Mouse (Mus musculus): ENCODE measurements around the gene Golph3. TPM values are rescaled to one million over a fixed set of nuclear protein-coding genes. Genes with fewer than 3 reads are reported as not detected.
"Not testable (repeated sequence)": the region's sequence is repeated elsewhere in the genome, so short reads cannot be mapped to it uniquely, and the experiment has no call there.

Gene Golph3
- total RNA-seq, 2 experiments from 2014 or later = 77.0 to 80.0 TPM

GRCm38 (mm10) chr15:12366072-12366469, 44.8 kb downstream of the Golph3 start:
- H3K27ac ChIP-seq = no peak overlapping the region
- intact Hi-C loops (cut with DNase I) = no loop called here
- DNase-seq = no peak
- TF ChIP-seq CTCF (IDR thresholded peaks at IDR 0.05) = no peak
- H3K4me3 ChIP-seq = no peak overlapping the region

GRCm38 (mm10) chr15:12366580-12367305, 45.5 kb downstream of the Golph3 start:
- intact Hi-C loops (cut with DNase I); H3K4me3 ChIP-seq; DNase-seq: not testable (repeated sequence)
- H3K27ac ChIP-seq = 0 out of 2 replicates have a peak overlapping the region, but pooled peaks have one; percentile 24

- Histone ChIP-seq H3K4me3 (no peak overlapping the region), H3K27ac (peak overlapping the region; percentile 24; the same call in 1 of the 2 replicates)
- intact Hi-C loops (cut with DNase I) = no loop called here
- no peak for DNase-seq
- no peak for TF ChIP-seq CTCF (IDR thresholded peaks at IDR 0.05)
These were observed 46.2 kb downstream of the Golph3 start for GRCm38 (mm10) chr15:12367306-12368080.

GRCm38 (mm10) chr15:12368357-12368756, 47.1 kb downstream of the Golph3 start:
- intact Hi-C loops (cut with DNase I) = no loop called here
- H3K27ac ChIP-seq = peak overlapping the region; percentile 35; the same call in 1 of the 2 replicates
- no peak overlapping the region for H3K4me3 ChIP-seq
- TF ChIP-seq CTCF (IDR thresholded peaks at IDR 0.05) = no peak
- DNase-seq = no peak

DNA sequence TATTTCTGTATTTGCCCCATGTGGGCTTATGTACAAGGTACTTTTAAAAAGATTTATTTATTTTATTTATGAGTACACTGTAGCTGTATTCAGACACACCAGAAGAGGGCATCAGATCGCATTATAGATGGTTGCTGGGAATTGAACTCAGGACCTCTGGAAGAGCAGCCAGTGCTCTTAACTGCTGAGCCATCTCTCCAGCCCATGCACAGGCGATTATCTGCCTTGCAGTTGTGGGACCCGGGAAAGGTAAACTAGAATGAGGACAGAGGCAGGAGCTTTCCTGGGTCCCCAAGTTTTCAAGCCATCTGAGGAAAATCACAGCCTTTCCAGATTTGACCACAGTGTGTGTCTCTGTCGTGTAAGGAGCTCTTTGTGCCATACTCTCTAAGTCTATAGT, 47.6 kb downstream of the Golph3 start:
- DNase-seq = no peak
- Histone ChIP-seq H3K4me3 (no peak overlapping the region), H3K27ac (no peak overlapping the region)
- TF ChIP-seq CTCF (IDR thresholded peaks at IDR 0.05) = no peak
- intact Hi-C loops (cut with DNase I) = no loop called here

- DNase-seq = no peak
- no peak for TF ChIP-seq CTCF (IDR thresholded peaks at IDR 0.05)
- Histone ChIP-seq H3K4me3 (no peak overlapping the region), H3K27ac (no peak overlapping the region)
- intact Hi-C loops (cut with DNase I) = no loop called here
These were observed 48.8 kb downstream of the Golph3 start for GRCm38 (mm10) chr15:12370096-12370495.

DNA sequence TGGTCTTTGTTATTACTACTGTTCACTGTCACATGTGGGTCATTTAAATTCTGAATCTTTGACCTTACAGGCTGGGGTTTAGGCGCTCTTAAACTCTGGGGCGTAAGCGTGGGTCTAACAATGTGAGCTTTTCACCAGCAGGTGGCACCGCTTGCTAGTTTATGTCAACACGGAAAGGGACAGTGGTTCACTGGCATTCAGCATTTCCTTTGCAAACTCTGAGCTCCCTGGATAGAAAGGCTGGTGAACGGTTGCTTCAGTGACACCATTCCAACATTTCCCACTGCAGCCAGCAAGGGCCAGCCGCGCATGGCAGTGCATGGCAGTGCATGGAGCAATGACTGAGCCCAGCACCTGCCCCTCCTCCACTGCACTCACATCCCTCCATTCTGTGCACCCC, 49.9 kb downstream of the Golph3 start:
- Histone ChIP-seq H3K4me3 (no peak overlapping the region), H3K27ac (no peak overlapping the region; the same call in 1 of the 2 replicates)
- peak; percentile 78 for TF ChIP-seq CTCF (IDR thresholded peaks at IDR 0.05)
- intact Hi-C loops (cut with DNase I) = loop anchor here (1.0 kb wide), 1 partner anchor 206 kb away; no protein-coding TSS in a partner anchor
- peak; percentile 77 for DNase-seq

- no peak for TF ChIP-seq CTCF (IDR thresholded peaks at IDR 0.05)
- peak; percentile 43 for DNase-seq
- peak overlapping the region; percentile 76; the same call in 1 of the 2 replicates for H3K27ac ChIP-seq
- no peak overlapping the region for H3K4me3 ChIP-seq
- intact Hi-C loops (cut with DNase I) = loop anchor here (2.0 kb wide), 1 partner anchor 423 kb away; no protein-coding TSS in a partner anchor
These were observed 52.2 kb downstream of the Golph3 start for GRCm38 (mm10) chr15:12373496-12373895.

- intact Hi-C loops (cut with DNase I) = loop anchor here (2.0 kb wide), 1 partner anchor 423 kb away; no protein-coding TSS in a partner anchor
These were observed 52.7 kb downstream of the Golph3 start for GRCm38 (mm10) chr15:12373918-12374317.

GRCm38 (mm10) chr15:12374916-12375315, 53.7 kb downstream of the Golph3 start:
- DNase-seq = peak; percentile 55
- intact Hi-C loops (cut with DNase I) = no loop called here
- Histone ChIP-seq H3K4me3 (peak overlapping the region; percentile 57), H3K27ac (peak overlapping the region; percentile 76)
- no peak for TF ChIP-seq CTCF (IDR thresholded peaks at IDR 0.05)

More at GRCm38 (mm10) chr15:12373918-12374317, 52.7 kb downstream of the Golph3 start:
- DNase-seq = no peak
- no peak for TF ChIP-seq CTCF (IDR thresholded peaks at IDR 0.05)
- no peak overlapping the region for H3K4me3 ChIP-seq
- H3K27ac ChIP-seq = peak overlapping the region; percentile 76

GRCm38 (mm10) chr15:12375641-12376311, 54.5 kb downstream of the Golph3 start:
- H3K27ac ChIP-seq = peak overlapping the region; percentile 76
- peak overlapping the region; percentile 57 for H3K4me3 ChIP-seq
- TF ChIP-seq CTCF (IDR thresholded peaks at IDR 0.05) = peak; percentile 83
- DNase-seq = peak; percentile 89
- intact Hi-C loops (cut with DNase I) = no loop called here

GRCm38 (mm10) chr15:12376491-12377069, 55.3 kb downstream of the Golph3 start:
- Histone ChIP-seq H3K27ac (peak overlapping the region; percentile 17; the same call in 1 of the 2 replicates), H3K4me3 (no peak overlapping the region)
- intact Hi-C loops (cut with DNase I) = no loop called here
- DNase-seq = no peak
- no peak for TF ChIP-seq CTCF (IDR thresholded peaks at IDR 0.05)

Data from gastrocnemius, adult 2 months (tissue).